Mouse (Mus musculus) MEL (cell line): ENCODE data around the gene Cmc2.

Source experiments
- CHD1 ChIP-seq: IDR thresholded peaks from 2 replicates; pipeline ENCODE4 v1.6.1; 2012; ENCODE audit warnings: low read depth, mild to moderate bottlenecking, inconsistent platforms, low read length, improper control_type of control experiment
- CTCF ChIP-seq, 3 experiments: IDR thresholded peaks in 2 of 3; conservative IDR thresholded peaks in 1 of 3; 2 replicates each; pipeline ENCODE4 v1.5.1; 2011 to 2012; ENCODE audit warnings: low read length in 3 of 3, low read depth in 2 of 3, mild to moderate bottlenecking in 2 of 3, improper control_type of control experiment in 1 of 3, inconsistent platforms in 1 of 3, mixed read lengths in 1 of 3, moderate library complexity in 1 of 3; ENCODE audit not compliant: control insufficient read depth in 1 of 3, insufficient read depth in 1 of 3, poor library complexity in 1 of 3, severe bottlenecking in 1 of 3
- E2F4 ChIP-seq: IDR thresholded peaks from 2 replicates; pipeline ENCODE4 v1.6.1; 2011; ENCODE audit warnings: low read depth, low read length, improper control_type of control experiment, borderline replicate concordance
- GATA1 ChIP-seq: IDR thresholded peaks from 2 replicates; pipeline ENCODE4 v1.6.1; 2011; ENCODE audit warnings: low read depth, low read length, improper control_type of control experiment
- POLR2A ChIP-seq, 2 experiments: IDR thresholded peaks; 2 replicates each; pipeline ENCODE4 v1.6.1; 2011 to 2012; ENCODE audit warnings: low read length in 2 of 2, mild to moderate bottlenecking in 2 of 2, control low read depth in 1 of 2, improper control_type of control experiment in 1 of 2, low read depth in 1 of 2, moderate library complexity in 1 of 2; ENCODE audit not compliant: control insufficient read depth in 1 of 2, insufficient read depth in 1 of 2, poor library complexity in 1 of 2
- POLR2AphosphoS2 ChIP-seq: IDR thresholded peaks from 2 replicates; pipeline ENCODE4 v1.6.1; 2011; ENCODE audit warnings: low read length, improper control_type of control experiment
- TAL1 ChIP-seq: IDR thresholded peaks from 2 replicates; pipeline ENCODE4 v1.6.1; 2012; ENCODE audit warnings: mild to moderate bottlenecking, inconsistent platforms, low read length, moderate library complexity, mixed read lengths
- TBP ChIP-seq: IDR thresholded peaks from 2 replicates; pipeline ENCODE4 v1.8.0; 2011; ENCODE audit warnings: low read depth, low read length, improper control_type of control experiment
- USF1 ChIP-seq: IDR thresholded peaks from 2 replicates; pipeline ENCODE4 v1.6.1; 2014; ENCODE audit warnings: low read depth, mild to moderate bottlenecking, inconsistent platforms, low read length, improper control_type of control experiment, moderate library complexity
- ZNF384 ChIP-seq: IDR thresholded peaks from 2 replicates; pipeline ENCODE4 v1.6.1; 2012; ENCODE audit warnings: low read depth, mild to moderate bottlenecking, inconsistent platforms, low read length, improper control_type of control experiment

- no peak for TF ChIP-seq USF1
- TF ChIP-seq POLR2AphosphoS2: no peak
- no peak for TF ChIP-seq TAL1
- no peak for TF ChIP-seq POLR2A (IDR thresholded peaks at IDR 0.05; ENCODE audit: control insufficient read depth in 1 of 2, insufficient read depth in 1 of 2, low read depth in 1 of 2, low read length in 2 of 2, poor library complexity in 1 of 2)
- TF ChIP-seq CTCF (IDR thresholded peaks at IDR 0.05 in 2 of 3, conservative IDR thresholded peaks at IDR 0.05 in 1 of 3; ENCODE audit: control insufficient read depth in 1 of 3, insufficient read depth in 1 of 3, low read depth in 2 of 3, low read length in 3 of 3, poor library complexity in 1 of 3, severe bottlenecking in 1 of 3): no peak
- no peak for TF ChIP-seq CHD1
- no peak for TF ChIP-seq TBP
- TF ChIP-seq GATA1: no peak
- no peak for TF ChIP-seq ZNF384
- TF ChIP-seq E2F4: no peak
Measured at GRCm38 (mm10) chr8:116951369-116951768, 30.1 kb upstream of the Cmc2 start.
